Mouse (Mus musculus) hindbrain, embryonic 15.5 days (tissue): ENCODE data around the gene Lrpap1. TPM values are rescaled to one million over a fixed set of nuclear protein-coding genes. Genes with fewer than 3 reads are reported as not detected.
A peak's percentile ranks its signal among the peaks of the same experiment; 100 is the strongest.

ENCODE experiments used
- ATAC-seq: fragments of 200-750 bp; cut with Nextera tagmentation; 2 replicates; pipeline ENCODE4 v1.8.0; 2017; ENCODE audit warnings: low read depth, moderate number of reproducible peaks, moderate TSS enrichment; ENCODE audit not compliant: low FRiP score
- H3K27ac ChIP-seq: fragments of 300-500 bp; sonication (generic); replicated peaks from 2 replicates; pipeline ENCODE4 v1.5.1; 2015; ENCODE audit warnings: mild to moderate bottlenecking, inconsistent platforms
- H3K27me3 ChIP-seq: fragments of 300-500 bp; sonication (generic); 2 replicates; pipeline ENCODE4 v1.6.1; 2015; ENCODE audit warnings: control low read depth, inconsistent platforms
- H3K36me3 ChIP-seq: fragments of 300-500 bp; sonication (generic); 2 replicates; pipeline ENCODE4 v1.6.1; 2015; ENCODE audit warnings: control low read depth, inconsistent platforms
- H3K4me1 ChIP-seq: fragments of 300-500 bp; sonication (generic); replicated peaks from 2 replicates; pipeline ENCODE4 v1.6.1; 2015; ENCODE audit warnings: control low read depth, inconsistent platforms
- H3K4me2 ChIP-seq: fragments of 300-500 bp; sonication (generic); 2 replicates; pipeline ENCODE4 v1.6.1; 2015; ENCODE audit warnings: moderate library complexity, mild to moderate bottlenecking, inconsistent platforms
- H3K4me3 ChIP-seq: fragments of 300-500 bp; sonication (generic); 2 replicates; pipeline ENCODE4 v1.5.1; 2015; ENCODE audit warnings: mild to moderate bottlenecking, inconsistent platforms
- H3K9ac ChIP-seq: fragments of 300-500 bp; sonication (generic); 2 replicates; pipeline ENCODE4 v1.6.1; 2015; ENCODE audit warnings: inconsistent platforms
- H3K9me3 ChIP-seq: fragments of 300-500 bp; sonication (generic); 2 replicates; pipeline ENCODE4 v1.6.1; 2016; ENCODE audit warnings: control low read depth, inconsistent platforms
- WGBS: fragments of 180-500 bp; shearing (Covaris S2); methylation state at CpG from one replicate; pipeline ENCODE4 v1.1.7; 2015; 5-methylcytosine and 5-hydroxymethylcytosine counted together
- polyA plus RNA-seq: library from polyadenylated mRNA; unstranded; fragments of >200 nt; fragmentation: Nextera tagmentation; extraction: Ambion mirVana; gene quantifications from 2 replicates; pipeline ENCODE4 v1.2.1, GENCODE M21; 2015

Gene Lrpap1
- polyA plus RNA-seq, 1 experiment from 2014 or later, result 146 TPM

- Histone ChIP-seq H3K9ac (no peak overlapping the region), H3K27me3 (peaks cover 4% of the 10 kb centered on the region; the same call in 1 of the 2 replicates), H3K4me1 (peaks cover 12% of the 10 kb centered on the region; the same call in 1 of the 2 replicates), H3K4me2 (no peak overlapping the region), H3K4me3 (no peak overlapping the region), H3K36me3 (peaks cover 12% of the 10 kb centered on the region; the same call in 1 of the 2 replicates), H3K9me3 (no peaks in the 10 kb centered on the region), H3K27ac (no peak overlapping the region)
- ATAC-seq, result no peak
- WGBS, result 66% methylated on average over 9 of the region's 9 CpGs
Observed at GRCm38 (mm10) chr5:35073992-35074391, 31.6 kb downstream of the Lrpap1 start.

DNA sequence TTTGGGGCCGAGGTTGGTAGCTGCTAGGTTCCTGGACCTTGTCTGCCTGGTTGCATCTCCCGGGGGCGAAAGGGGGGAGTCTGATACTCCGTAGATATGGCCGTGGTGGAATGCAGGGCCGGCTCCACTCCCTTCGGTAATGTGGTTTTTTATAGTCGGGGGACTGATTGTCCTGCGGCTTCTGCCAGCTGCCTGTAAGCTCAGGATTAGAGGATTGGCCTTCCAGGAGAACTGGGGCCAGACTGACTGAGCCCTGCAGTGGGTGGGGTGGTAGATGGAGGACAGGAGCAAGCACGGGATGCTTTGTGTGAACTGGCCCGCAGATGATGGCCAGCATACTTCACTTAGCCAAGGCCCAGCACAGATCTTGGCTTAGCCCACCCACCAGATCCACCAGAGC, 32.3 kb downstream of the Lrpap1 start:
- H3K9me3 ChIP-seq, result no peaks in the 10 kb centered on the region
- no peak overlapping the region for H3K4me2 ChIP-seq

DNA sequence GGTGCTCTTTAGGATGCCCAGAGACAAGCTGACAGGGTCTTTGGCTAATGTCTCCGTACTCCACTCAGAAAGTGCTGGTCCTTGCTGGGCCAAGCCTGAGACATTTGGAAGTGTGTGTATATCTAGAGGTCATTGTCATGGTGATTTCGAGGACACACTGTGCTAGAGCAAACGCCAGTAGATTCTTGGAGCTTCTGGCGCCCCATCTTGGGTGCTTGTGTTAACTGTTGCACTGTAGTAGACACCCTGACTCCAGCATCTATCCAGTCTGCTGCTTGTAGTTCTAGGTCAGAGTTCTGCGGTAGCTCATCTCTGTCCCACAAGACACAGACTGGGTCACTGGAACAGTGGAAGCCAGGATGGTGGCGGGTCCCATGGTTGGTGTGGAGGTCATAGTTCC, 33.7 kb downstream of the Lrpap1 start:
- WGBS, result 97% methylated on average over 6 of the region's 6 CpGs

More for the DNA sequence above, 32.3 kb downstream of the Lrpap1 start:
- Histone ChIP-seq H3K4me1 (peaks cover 12% of the 10 kb centered on the region; the same call in 1 of the 2 replicates), H3K9ac (no peak overlapping the region), H3K36me3 (peaks cover 12% of the 10 kb centered on the region; the same call in 1 of the 2 replicates), H3K27me3 (no peaks in the 10 kb centered on the region), H3K4me3 (no peak overlapping the region), H3K27ac (no peak overlapping the region)
- ATAC-seq, result no peak
- 93% methylated on average over 11 of the region's 11 CpGs for WGBS

DNA sequence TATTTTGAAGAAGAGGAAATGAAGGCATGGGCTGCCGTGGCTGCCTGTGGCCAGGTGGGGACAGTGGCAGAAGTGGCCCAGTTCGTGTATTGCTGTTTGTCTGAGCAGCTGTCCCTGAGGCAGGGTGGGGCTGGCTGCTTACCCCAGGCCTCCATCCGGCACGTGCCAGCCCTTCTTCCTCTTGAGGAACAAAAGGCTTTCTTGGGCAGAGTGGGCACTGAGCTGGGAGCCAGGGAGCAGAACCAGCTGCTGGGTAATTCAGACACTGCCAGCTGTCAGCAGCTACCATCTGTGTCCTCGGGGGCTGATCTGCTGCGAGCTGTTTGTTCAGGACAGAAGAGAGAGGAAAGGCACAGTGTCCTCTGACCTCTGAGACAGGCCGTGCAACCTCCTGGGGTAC, 34.6 kb downstream of the Lrpap1 start:
- peak; percentile 67; the same call in 1 of the 2 replicates for ATAC-seq
- no peak overlapping the region for H3K9ac ChIP-seq
- 25% methylated on average over 7 of the region's 7 CpGs for WGBS
- H3K27me3 ChIP-seq, result no peaks in the 10 kb centered on the region
- H3K4me1 ChIP-seq, result peaks cover 12% of the 10 kb centered on the region; the same call in 1 of the 2 replicates
- peaks cover 4% of the 10 kb centered on the region; the same call in 1 of the 2 replicates for H3K36me3 ChIP-seq
- no peak overlapping the region for H3K4me2 ChIP-seq
- peak overlapping the region; percentile 48; the same call in 1 of the 2 replicates for H3K27ac ChIP-seq
- H3K4me3 ChIP-seq, result no peak overlapping the region
- H3K9me3 ChIP-seq, result no peaks in the 10 kb centered on the region

More for the DNA sequence above, 33.7 kb downstream of the Lrpap1 start:
- Histone ChIP-seq H3K27me3 (no peaks in the 10 kb centered on the region), H3K4me3 (no peak overlapping the region), H3K9ac (no peak overlapping the region), H3K4me2 (no peak overlapping the region), H3K4me1 (peaks cover 12% of the 10 kb centered on the region; the same call in 1 of the 2 replicates), H3K36me3 (peaks cover 4% of the 10 kb centered on the region; the same call in 1 of the 2 replicates), H3K27ac (no peak overlapping the region), H3K9me3 (no peaks in the 10 kb centered on the region)
- ATAC-seq, result no peak

DNA sequence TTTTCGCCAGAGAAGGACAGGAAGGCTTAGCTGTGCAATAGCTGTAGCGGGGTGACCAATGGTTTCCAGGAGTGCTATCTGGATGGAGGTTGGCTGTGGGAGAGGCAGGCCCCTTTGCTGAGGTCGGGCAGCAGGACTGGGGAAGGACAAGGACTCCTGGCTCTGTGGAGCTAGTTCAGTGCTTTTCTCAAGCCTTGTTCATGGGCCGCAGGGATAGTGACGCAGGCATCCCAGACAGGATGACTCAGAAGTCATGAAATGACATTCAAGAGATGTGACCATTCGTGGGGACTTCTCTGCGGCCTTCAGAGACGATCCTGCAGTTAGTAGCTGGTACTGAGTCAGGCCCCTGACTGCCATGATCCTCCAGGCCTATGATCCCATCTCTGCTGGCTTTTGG, 35.3 kb downstream of the Lrpap1 start:
- Histone ChIP-seq H3K27ac (no peak overlapping the region), H3K27me3 (no peaks in the 10 kb centered on the region), H3K4me2 (no peak overlapping the region), H3K4me1 (peaks cover 12% of the 10 kb centered on the region; the same call in 1 of the 2 replicates), H3K36me3 (peaks cover 2% of the 10 kb centered on the region; the same call in 1 of the 2 replicates), H3K9me3 (no peaks in the 10 kb centered on the region), H3K4me3 (no peak overlapping the region), H3K9ac (no peak overlapping the region)
- WGBS, result 87% methylated on average over 8 of the region's 8 CpGs
- no peak for ATAC-seq

- 87% methylated on average over 2 of the region's 2 CpGs for WGBS
- H3K36me3 ChIP-seq, result no peaks in the 10 kb centered on the region
- no peak overlapping the region for H3K9ac ChIP-seq
- no peak overlapping the region for H3K4me3 ChIP-seq
- H3K27ac ChIP-seq, result no peak overlapping the region
- no peak for ATAC-seq
- H3K27me3 ChIP-seq, result no peaks in the 10 kb centered on the region
- no peak overlapping the region for H3K4me2 ChIP-seq
- H3K4me1 ChIP-seq, result peaks cover 12% of the 10 kb centered on the region; the same call in 1 of the 2 replicates
- H3K9me3 ChIP-seq, result no peaks in the 10 kb centered on the region
Observed at GRCm38 (mm10) chr5:35069841-35070240, 35.7 kb downstream of the Lrpap1 start.

GRCm38 (mm10) chr5:35060098-35060497, 45.5 kb downstream of the Lrpap1 start:
- Histone ChIP-seq H3K27ac (no peak overlapping the region), H3K36me3 (no peaks in the 10 kb centered on the region), H3K9ac (no peak overlapping the region), H3K4me2 (no peak overlapping the region), H3K4me1 (peaks cover 25% of the 10 kb centered on the region), H3K4me3 (no peak overlapping the region), H3K27me3 (no peaks in the 10 kb centered on the region), H3K9me3 (no peaks in the 10 kb centered on the region)
- WGBS, result 79% methylated on average over 3 of the region's 3 CpGs
- no peak for ATAC-seq

DNA sequence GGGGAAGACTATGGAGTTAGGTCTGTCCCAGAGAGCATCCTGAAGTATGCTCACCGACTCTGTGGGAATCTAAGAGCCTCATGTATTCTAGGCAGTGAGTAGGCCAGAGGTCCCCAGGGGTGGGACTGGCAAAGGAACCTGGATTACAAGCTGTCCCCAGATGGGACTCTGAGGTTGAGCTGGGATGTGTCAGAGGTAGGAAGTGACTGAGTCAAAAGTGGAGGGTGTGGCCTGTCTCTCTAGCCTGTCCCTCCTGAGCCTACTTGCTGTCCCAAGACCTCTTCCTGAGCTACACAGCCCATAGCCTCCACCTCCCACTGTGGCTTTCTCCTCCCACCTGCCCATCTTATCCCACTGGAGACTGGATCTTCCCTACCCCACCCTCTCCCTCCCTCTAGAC, 47.4 kb downstream of the Lrpap1 start:
- ATAC-seq, result no peak
- Histone ChIP-seq H3K9me3 (no peaks in the 10 kb centered on the region), H3K4me2 (peak overlapping the region; percentile 90), H3K4me1 (peaks cover 26% of the 10 kb centered on the region), H3K36me3 (no peaks in the 10 kb centered on the region), H3K9ac (0 out of 2 replicates have a peak overlapping the region, but pooled peaks have one; percentile 74), H3K4me3 (peak overlapping the region; percentile 58), H3K27ac (no peak overlapping the region), H3K27me3 (no peaks in the 10 kb centered on the region)
- 70% methylated on average over 1 of the region's 1 CpGs for WGBS

DNA sequence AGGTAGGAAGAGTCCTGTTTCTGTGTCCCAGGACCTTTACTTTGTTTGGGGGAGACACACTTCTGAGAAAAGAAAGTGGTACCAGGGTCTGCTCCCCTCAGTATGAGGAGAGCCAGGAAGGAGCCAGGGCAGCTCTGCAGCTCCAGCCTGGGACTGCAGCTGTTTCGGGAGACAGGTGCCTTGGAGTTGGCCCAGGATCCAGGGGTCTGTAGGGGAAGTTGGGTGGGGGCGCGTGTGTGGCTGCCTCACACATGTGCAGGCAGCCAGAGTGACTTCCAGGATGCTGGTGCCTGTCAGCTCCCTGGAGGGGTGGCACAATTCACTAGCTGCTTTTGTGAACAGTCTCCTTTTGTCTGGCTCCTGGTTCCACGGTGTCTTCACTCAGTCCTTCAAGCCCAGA, 48.0 kb downstream of the Lrpap1 start:
- no peak overlapping the region for H3K27ac ChIP-seq

GRCm38 (mm10) chr5:35056604-35057432, 48.7 kb downstream of the Lrpap1 start, which contains the start of gene Dok7:
Gene Dok7, plus strand, starts transcription at chr5:35056766.
- under 1% methylated on average over 66 of the region's 74 CpGs for WGBS
- Histone ChIP-seq H3K9me3 (no peaks in the 10 kb centered on the region), H3K36me3 (no peaks in the 10 kb centered on the region), H3K4me2 (peak within 1 kb of the TSS; percentile 90), H3K27ac (peak within 1 kb of the TSS; percentile 78), H3K4me3 (peak within 1 kb of the TSS; percentile 58), H3K27me3 (no peaks in the 10 kb centered on the region), H3K4me1 (peaks cover 26% of the 10 kb centered on the region), H3K9ac (peak within 1 kb of the TSS; percentile 74)
- peak; percentile 79 for ATAC-seq

More for the DNA sequence above, 48.0 kb downstream of the Lrpap1 start:
- peak overlapping the region; percentile 58 for H3K4me3 ChIP-seq
- H3K9me3 ChIP-seq, result no peaks in the 10 kb centered on the region
- peak overlapping the region; percentile 74 for H3K9ac ChIP-seq
- H3K4me1 ChIP-seq, result peaks cover 26% of the 10 kb centered on the region
- ATAC-seq, result peak; percentile 16; the same call in 1 of the 2 replicates
- peak overlapping the region; percentile 90 for H3K4me2 ChIP-seq
- whole genome bisulfite sequencing, result 6% methylated on average over 4 of the region's 4 CpGs
- H3K27me3 ChIP-seq, result no peaks in the 10 kb centered on the region
- no peaks in the 10 kb centered on the region for H3K36me3 ChIP-seq

DNA sequence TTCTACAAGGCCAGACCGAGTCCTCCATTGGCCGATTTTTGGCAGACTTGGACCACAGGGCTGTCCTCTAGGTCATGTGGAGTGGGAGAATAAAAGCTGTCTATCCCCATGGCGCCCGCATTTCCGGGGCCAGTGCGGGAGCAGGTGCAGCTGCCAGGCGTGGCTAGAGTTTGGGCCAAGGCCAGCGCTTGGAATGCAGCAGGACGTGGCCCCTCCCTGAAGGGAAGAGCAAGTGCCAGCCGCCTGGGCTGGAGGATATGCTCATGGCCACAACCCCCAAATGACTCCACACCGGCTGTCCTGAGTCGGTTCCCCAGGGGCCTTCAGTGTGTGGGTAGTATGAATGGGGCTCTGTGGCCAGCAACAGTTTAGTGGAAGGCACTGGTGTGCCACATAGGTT, 50.5 kb downstream of the Lrpap1 start:
- H3K27me3 ChIP-seq, result no peaks in the 10 kb centered on the region
- no peak for ATAC-seq
- H3K27ac ChIP-seq, result no peak overlapping the region
- 48% methylated on average over 12 of the region's 12 CpGs for WGBS
- H3K9me3 ChIP-seq, result no peaks in the 10 kb centered on the region
- no peaks in the 10 kb centered on the region for H3K36me3 ChIP-seq
- H3K4me3 ChIP-seq, result no peak overlapping the region
- H3K9ac ChIP-seq, result no peak overlapping the region
- no peak overlapping the region for H3K4me2 ChIP-seq
- peaks cover 26% of the 10 kb centered on the region for H3K4me1 ChIP-seq

GRCm38 (mm10) chr5:35054628-35055027, 50.9 kb downstream of the Lrpap1 start:
- Histone ChIP-seq H3K4me2 (no peak overlapping the region), H3K36me3 (no peaks in the 10 kb centered on the region), H3K27me3 (no peaks in the 10 kb centered on the region), H3K4me1 (peaks cover 26% of the 10 kb centered on the region), H3K27ac (no peak overlapping the region), H3K9me3 (no peaks in the 10 kb centered on the region), H3K9ac (no peak overlapping the region), H3K4me3 (no peak overlapping the region)
- 89% methylated on average over 3 of the region's 3 CpGs for WGBS
- ATAC-seq, result no peak
